Comparison of ENCODE assay signal across 12 mouse cellular contexts in the genomic region with DNA sequence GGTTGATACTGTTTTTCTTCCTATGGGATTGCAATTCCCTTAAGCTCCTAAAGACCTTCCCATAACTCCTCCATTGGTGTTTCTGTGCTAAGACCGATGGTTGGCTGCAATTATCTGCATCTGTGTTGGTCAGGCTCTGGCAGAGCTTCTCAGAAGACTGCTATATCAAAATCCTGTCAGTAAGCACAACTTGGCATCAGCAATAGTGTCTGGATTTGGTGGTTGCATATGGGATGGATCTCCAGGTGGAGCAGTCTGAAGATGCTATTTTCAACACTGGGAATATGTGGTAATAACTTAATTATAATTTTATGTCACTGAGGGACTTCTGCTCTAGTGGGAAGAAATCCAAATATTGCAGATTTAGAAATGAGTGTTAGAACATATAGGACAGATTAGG.
"Had no signal": no experiment of that assay in that cellular context is flagged by ENCODE, and none has a peak within 500 bp of the region (broad histone marks: within the 10 kb centered on the region; RNA-seq: fewer than 3 reads in every experiment).

No protein-coding gene starts in this region.

- ATAC-seq: midbrain, embryonic 16.5 days had no signal

- DNase-seq: lung, embryonic 14.5 days; lung, postnatal 10 days; lung, postnatal 4 days; retina, postnatal 1 day; right cerebral cortex, adult 18-20 months; right cerebral cortex, postnatal 25 days; right cerebral cortex, postnatal 4 days; spleen, adult 18-20 months; thymus, adult 18-20 months; thymus, postnatal 14 days; thymus, postnatal 36 days had no signal
